Mouse (Mus musculus) neural tube, embryonic 12.5 days (tissue): ENCODE measurements around the gene Snx27. TPM values are rescaled to one million over a fixed set of nuclear protein-coding genes. Genes with fewer than 3 reads are reported as not detected.

Experiments used
- ATAC-seq: fragments of 200-750 bp; cut with Nextera tagmentation; 2 replicates; pipeline ENCODE4 v1.8.0; 2017; ENCODE audit warnings: low read depth, mild to moderate bottlenecking, moderate TSS enrichment, moderate library complexity; ENCODE audit not compliant: low FRiP score
- H3K27ac ChIP-seq: fragments of 300-500 bp; sonication (generic); 2 replicates; pipeline ENCODE4 v1.5.1; 2016
- H3K27me3 ChIP-seq: fragments of 300-500 bp; sonication (generic); replicated peaks from 2 replicates; pipeline ENCODE4 v1.6.1; 2016; ENCODE audit warnings: mild to moderate bottlenecking
- H3K36me3 ChIP-seq: fragments of 300-500 bp; sonication (generic); 2 replicates; pipeline ENCODE4 v1.6.1; 2016; ENCODE audit warnings: mild to moderate bottlenecking
- H3K4me1 ChIP-seq: fragments of 300-500 bp; sonication (generic); 2 replicates; pipeline ENCODE4 v1.6.1; 2016
- H3K4me2 ChIP-seq: fragments of 300-500 bp; sonication (generic); replicated peaks from 2 replicates; pipeline ENCODE4 v1.6.1; 2016; ENCODE audit warnings: mild to moderate bottlenecking
- H3K4me3 ChIP-seq: fragments of 300-500 bp; sonication (generic); 2 replicates; pipeline ENCODE4 v1.5.1; 2016
- H3K9ac ChIP-seq: fragments of 300-500 bp; sonication (generic); 2 replicates; pipeline ENCODE4 v1.6.1; 2016; ENCODE audit warnings: mild to moderate bottlenecking
- H3K9me3 ChIP-seq: fragments of 300-500 bp; sonication (generic); 2 replicates; pipeline ENCODE4 v1.6.1; 2016; ENCODE audit warnings: mild to moderate bottlenecking
- WGBS: fragments of 180-500 bp; shearing (Covaris S2); methylation state at CpG from one replicate; pipeline ENCODE4 v1.1.7; 2016; 5-methylcytosine and 5-hydroxymethylcytosine counted together
- polyA plus RNA-seq: library from polyadenylated mRNA; unstranded; fragments of >200 nt; fragmentation: Nextera tagmentation; extraction: Ambion mirVana; gene quantifications from 2 replicates; pipeline ENCODE4 v1.2.1, GENCODE M21; 2016

Snx27 gene
- polyA plus RNA-seq = 66.5 and 66.9 TPM in 2 replicates

GRCm38 (mm10) chr3:94582456-94582891, at the start of gene Snx27:
Gene Snx27 (minus strand): TSS chr3:94582716.
- 1% methylated on average over 40 of the region's 42 CpGs for WGBS
- ATAC-seq = peak; percentile 99
- Histone ChIP-seq H3K27me3 (no peaks in the 10 kb centered on the region), H3K9ac (peak within 1 kb of the TSS; percentile 88), H3K27ac (peak within 1 kb of the TSS; percentile 80), H3K36me3 (no peaks in the 10 kb centered on the region), H3K4me2 (peak within 1 kb of the TSS; percentile 89), H3K4me1 (peaks cover 19% of the 10 kb centered on the region), H3K9me3 (no peaks in the 10 kb centered on the region), H3K4me3 (peak within 1 kb of the TSS; percentile 88)

GRCm38 (mm10) chr3:94629876-94630275, 47.4 kb upstream of the Snx27 start:
- Histone ChIP-seq H3K4me2 (no peak overlapping the region), H3K27ac (no peak overlapping the region), H3K9me3 (no peaks in the 10 kb centered on the region), H3K4me3 (no peak overlapping the region), H3K9ac (no peak overlapping the region), H3K27me3 (no peaks in the 10 kb centered on the region), H3K4me1 (no peaks in the 10 kb centered on the region), H3K36me3 (no peaks in the 10 kb centered on the region)
- 83% methylated on average over 3 of the region's 3 CpGs for WGBS
- ATAC-seq = no peak

GRCm38 (mm10) chr3:94628712-94629111, 46.2 kb upstream of the Snx27 start:
- no peak overlapping the region for H3K4me3 ChIP-seq
- no peak for ATAC-seq
- H3K36me3 ChIP-seq = no peaks in the 10 kb centered on the region
- no peak overlapping the region for H3K4me2 ChIP-seq
- H3K9me3 ChIP-seq = no peaks in the 10 kb centered on the region
- H3K27me3 ChIP-seq = no peaks in the 10 kb centered on the region
- no peak overlapping the region for H3K27ac ChIP-seq
- 92% methylated on average over 5 of the region's 5 CpGs for WGBS
- H3K4me1 ChIP-seq = no peaks in the 10 kb centered on the region
- no peak overlapping the region for H3K9ac ChIP-seq

GRCm38 (mm10) chr3:94624281-94624680, 41.8 kb upstream of the Snx27 start:
- no peaks in the 10 kb centered on the region for H3K4me1 ChIP-seq
- H3K36me3 ChIP-seq = no peaks in the 10 kb centered on the region
- 91% methylated on average over 4 of the region's 4 CpGs for WGBS
- no peak overlapping the region for H3K4me3 ChIP-seq
- H3K27me3 ChIP-seq = no peaks in the 10 kb centered on the region
- no peak for ATAC-seq
- no peaks in the 10 kb centered on the region for H3K9me3 ChIP-seq
- no peak overlapping the region for H3K27ac ChIP-seq
- H3K9ac ChIP-seq = no peak overlapping the region
- H3K4me2 ChIP-seq = no peak overlapping the region

GRCm38 (mm10) chr3:94622550-94622949, 40.0 kb upstream of the Snx27 start:
- Histone ChIP-seq H3K9me3 (no peaks in the 10 kb centered on the region), H3K9ac (no peak overlapping the region), H3K4me3 (no peak overlapping the region), H3K4me2 (no peak overlapping the region), H3K27ac (no peak overlapping the region), H3K4me1 (no peaks in the 10 kb centered on the region), H3K27me3 (no peaks in the 10 kb centered on the region), H3K36me3 (no peaks in the 10 kb centered on the region)
- no peak for ATAC-seq
- WGBS = 93% methylated on average over 10 of the region's 10 CpGs

- Histone ChIP-seq H3K4me1 (no peaks in the 10 kb centered on the region), H3K9me3 (no peaks in the 10 kb centered on the region), H3K4me2 (no peak overlapping the region), H3K36me3 (no peaks in the 10 kb centered on the region), H3K27ac (no peak overlapping the region), H3K9ac (no peak overlapping the region), H3K27me3 (no peaks in the 10 kb centered on the region), H3K4me3 (no peak overlapping the region)
- 85% methylated on average over 11 of the region's 11 CpGs for WGBS
- no peak for ATAC-seq
These were observed 39.4 kb upstream of the Snx27 start for GRCm38 (mm10) chr3:94621740-94622507.

GRCm38 (mm10) chr3:94616717-94617116, 34.2 kb upstream of the Snx27 start:
- H3K4me1 ChIP-seq = no peaks in the 10 kb centered on the region
- 76% methylated on average over 4 of the region's 4 CpGs for WGBS
- H3K9me3 ChIP-seq = no peaks in the 10 kb centered on the region
- no peaks in the 10 kb centered on the region for H3K36me3 ChIP-seq
- no peak overlapping the region for H3K4me2 ChIP-seq
- no peak overlapping the region for H3K4me3 ChIP-seq
- H3K9ac ChIP-seq = no peak overlapping the region
- no peaks in the 10 kb centered on the region for H3K27me3 ChIP-seq
- H3K27ac ChIP-seq = no peak overlapping the region
- ATAC-seq = no peak

- no peaks in the 10 kb centered on the region for H3K36me3 ChIP-seq
- WGBS = 63% methylated on average over 7 of the region's 7 CpGs
- no peak overlapping the region for H3K9ac ChIP-seq
- no peaks in the 10 kb centered on the region for H3K4me1 ChIP-seq
- H3K4me2 ChIP-seq = no peak overlapping the region
- no peaks in the 10 kb centered on the region for H3K27me3 ChIP-seq
- no peak overlapping the region for H3K4me3 ChIP-seq
- H3K9me3 ChIP-seq = no peaks in the 10 kb centered on the region
- no peak overlapping the region for H3K27ac ChIP-seq
- no peak for ATAC-seq
These were observed 30.9 kb upstream of the Snx27 start for GRCm38 (mm10) chr3:94613258-94613878.

- H3K4me3 ChIP-seq = no peak overlapping the region
- no peaks in the 10 kb centered on the region for H3K36me3 ChIP-seq
- H3K4me1 ChIP-seq = no peaks in the 10 kb centered on the region
- H3K9me3 ChIP-seq = no peaks in the 10 kb centered on the region
- no peak overlapping the region for H3K27ac ChIP-seq
- no peak overlapping the region for H3K4me2 ChIP-seq
- 67% methylated on average over 1 of the region's 1 CpGs for WGBS
- ATAC-seq = no peak
- H3K9ac ChIP-seq = no peak overlapping the region
- H3K27me3 ChIP-seq = no peaks in the 10 kb centered on the region
These were observed 29.8 kb upstream of the Snx27 start for GRCm38 (mm10) chr3:94612274-94612673.

- Histone ChIP-seq H3K9me3 (no peaks in the 10 kb centered on the region), H3K27me3 (no peaks in the 10 kb centered on the region), H3K4me2 (no peak overlapping the region), H3K9ac (no peak overlapping the region), H3K27ac (no peak overlapping the region), H3K4me3 (no peak overlapping the region), H3K4me1 (no peaks in the 10 kb centered on the region), H3K36me3 (no peaks in the 10 kb centered on the region)
- 82% methylated on average over 5 of the region's 5 CpGs for WGBS
- ATAC-seq = no peak
These were observed 29.3 kb upstream of the Snx27 start for GRCm38 (mm10) chr3:94611834-94612233.

GRCm38 (mm10) chr3:94611343-94611742, 28.8 kb upstream of the Snx27 start:
- H3K27me3 ChIP-seq = no peaks in the 10 kb centered on the region
- WGBS = 49% methylated on average over 4 of the region's 4 CpGs
- no peak for ATAC-seq
- H3K27ac ChIP-seq = no peak overlapping the region
- H3K4me3 ChIP-seq = no peak overlapping the region
- H3K4me2 ChIP-seq = no peak overlapping the region
- no peaks in the 10 kb centered on the region for H3K36me3 ChIP-seq
- no peak overlapping the region for H3K9ac ChIP-seq
- no peaks in the 10 kb centered on the region for H3K9me3 ChIP-seq
- H3K4me1 ChIP-seq = no peaks in the 10 kb centered on the region

GRCm38 (mm10) chr3:94610581-94610980, 28.1 kb upstream of the Snx27 start:
- no peaks in the 10 kb centered on the region for H3K27me3 ChIP-seq
- no peak overlapping the region for H3K9ac ChIP-seq
- H3K9me3 ChIP-seq = no peaks in the 10 kb centered on the region
- WGBS = 76% methylated on average over 2 of the region's 2 CpGs
- H3K4me1 ChIP-seq = no peaks in the 10 kb centered on the region
- no peak for ATAC-seq
- no peak overlapping the region for H3K27ac ChIP-seq
- no peak overlapping the region for H3K4me3 ChIP-seq
- H3K4me2 ChIP-seq = no peak overlapping the region
- no peaks in the 10 kb centered on the region for H3K36me3 ChIP-seq

GRCm38 (mm10) chr3:94609621-94610020, 27.1 kb upstream of the Snx27 start:
- Histone ChIP-seq H3K9ac (no peak overlapping the region), H3K4me3 (no peak overlapping the region), H3K27me3 (no peaks in the 10 kb centered on the region), H3K4me1 (no peaks in the 10 kb centered on the region), H3K27ac (no peak overlapping the region), H3K9me3 (no peaks in the 10 kb centered on the region), H3K4me2 (no peak overlapping the region), H3K36me3 (no peaks in the 10 kb centered on the region)
- no peak for ATAC-seq
- 93% methylated on average over 3 of the region's 3 CpGs for WGBS
